Mouse (Mus musculus) thymus, adult 2 months (tissue): ENCODE results near the gene Ifna1.

ENCODE experiments used
- CTCF ChIP-seq: fragments of 200-500 bp; IDR thresholded peaks from 2 replicates; pipeline ENCODE4 v1.5.1; 2012; ENCODE audit warnings: mild to moderate bottlenecking, control low read depth, low read length, moderate library complexity, borderline replicate concordance; ENCODE audit not compliant: control insufficient read depth, poor library complexity, insufficient read depth; ENCODE audit errors: extremely low read depth
- POLR2A ChIP-seq: fragments of 200-500 bp; IDR thresholded peaks from 2 replicates; pipeline ENCODE4 v1.6.1; 2012; ENCODE audit warnings: mild to moderate bottlenecking, low read length, control low read depth, moderate library complexity; ENCODE audit not compliant: control insufficient read depth, poor library complexity, insufficient read depth; ENCODE audit errors: extremely low read depth

- TF ChIP-seq CTCF (no peak), POLR2A (no peak)
Observed at GRCm38 (mm10) chr4:88830523-88830922, 19.4 kb upstream of the Ifna1 start.
